Mouse (Mus musculus): ENCODE measurements around the gene Gpr108.
A peak's percentile ranks its signal among the peaks of the same experiment; 100 is the strongest.

The Gpr108 gene

GRCm38 (mm10) chr17:57207938-57208337 is 40.3 kb downstream of the Gpr108 start:
- no peak for DNase-seq (ENCODE audit: low read depth)

DNA sequence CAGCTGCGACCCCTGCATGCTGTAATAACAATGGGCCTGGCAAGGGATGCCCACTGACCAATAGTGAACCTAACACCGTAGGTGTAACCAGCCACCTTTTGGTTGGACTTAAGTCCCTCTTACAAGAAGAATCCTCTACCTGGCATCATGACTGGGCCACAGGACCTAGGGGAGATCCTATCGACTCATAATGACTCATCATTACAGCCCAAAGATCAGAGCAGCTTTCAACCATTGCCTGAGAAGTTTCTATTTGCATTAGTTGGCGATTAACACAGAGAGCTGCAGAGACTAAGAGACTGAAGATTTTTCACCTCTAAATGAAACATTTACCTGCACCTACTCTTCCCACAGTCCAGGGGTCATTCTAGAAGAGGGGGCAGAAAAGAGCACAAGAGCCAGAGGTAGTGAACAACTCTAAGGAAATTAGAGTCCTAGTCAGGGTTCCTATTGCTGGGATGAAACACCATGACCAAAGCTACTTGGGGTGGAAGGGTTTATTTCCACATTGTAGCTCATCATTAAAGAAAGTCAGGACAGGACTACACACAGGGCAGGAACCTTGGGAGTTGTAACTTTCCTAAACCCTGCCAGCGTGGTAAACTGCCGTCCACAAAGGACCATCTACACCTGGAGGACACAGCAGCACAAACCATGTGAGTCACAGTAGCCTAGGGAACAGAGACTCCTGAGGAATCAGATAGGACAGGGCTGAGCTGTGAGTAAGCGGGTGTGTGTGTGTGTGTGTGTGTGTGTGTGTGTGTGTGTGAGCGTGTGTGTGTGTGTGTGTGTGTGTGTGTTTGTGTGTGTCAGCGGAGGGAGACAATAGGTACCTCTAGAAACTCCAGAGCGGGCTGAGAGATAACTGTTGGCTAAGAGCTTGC is 46.2 kb downstream of the Gpr108 start:
- no peak for DNase-seq (ENCODE audit: low read depth)

DNA sequence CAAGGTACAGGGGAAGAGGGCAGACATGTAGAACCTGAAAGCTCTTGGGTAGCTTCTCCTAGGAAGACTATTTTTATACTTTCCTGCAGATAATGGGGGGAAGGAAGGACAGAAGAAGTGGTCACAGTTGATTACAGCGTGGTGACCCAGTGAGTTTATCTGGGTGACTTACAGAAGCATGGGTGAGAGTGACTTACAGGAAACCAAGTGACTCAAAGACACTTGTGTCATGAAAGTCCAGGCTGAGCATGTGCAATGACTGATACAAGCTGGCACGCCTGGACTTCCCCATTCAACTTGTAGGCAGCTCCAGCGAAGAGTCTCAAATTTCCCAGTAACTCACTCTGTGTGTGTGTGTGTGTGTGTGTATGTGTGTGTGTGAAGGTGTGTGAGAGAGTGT is 50.0 kb downstream of the Gpr108 start:
- DNase-seq (ENCODE audit: low read depth) = no peak

- no peak for DNase-seq (ENCODE audit: low read depth)
These were observed 52.8 kb downstream of the Gpr108 start for GRCm38 (mm10) chr17:57195326-57196010.

DNA sequence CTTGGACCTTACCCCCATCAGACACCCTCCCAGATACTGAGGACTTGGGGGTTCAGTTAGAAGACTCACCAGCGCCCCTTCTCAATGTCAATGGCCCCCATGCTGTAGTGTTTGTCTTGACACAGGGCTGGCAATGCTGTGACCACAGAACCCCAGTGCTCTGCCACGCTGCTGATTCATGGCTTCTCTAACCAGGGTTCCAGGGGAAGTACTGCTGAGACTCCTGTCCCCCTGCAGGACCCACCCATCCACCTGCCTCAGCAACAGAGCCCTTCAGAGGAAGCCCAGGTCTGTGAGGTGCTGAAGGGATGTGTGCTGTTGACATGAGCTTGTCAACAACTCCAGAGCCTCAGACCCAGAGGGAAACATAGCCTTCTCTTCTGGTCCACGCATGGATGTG is 53.5 kb downstream of the Gpr108 start:
- no peak for DNase-seq (ENCODE audit: low read depth)

DNA sequence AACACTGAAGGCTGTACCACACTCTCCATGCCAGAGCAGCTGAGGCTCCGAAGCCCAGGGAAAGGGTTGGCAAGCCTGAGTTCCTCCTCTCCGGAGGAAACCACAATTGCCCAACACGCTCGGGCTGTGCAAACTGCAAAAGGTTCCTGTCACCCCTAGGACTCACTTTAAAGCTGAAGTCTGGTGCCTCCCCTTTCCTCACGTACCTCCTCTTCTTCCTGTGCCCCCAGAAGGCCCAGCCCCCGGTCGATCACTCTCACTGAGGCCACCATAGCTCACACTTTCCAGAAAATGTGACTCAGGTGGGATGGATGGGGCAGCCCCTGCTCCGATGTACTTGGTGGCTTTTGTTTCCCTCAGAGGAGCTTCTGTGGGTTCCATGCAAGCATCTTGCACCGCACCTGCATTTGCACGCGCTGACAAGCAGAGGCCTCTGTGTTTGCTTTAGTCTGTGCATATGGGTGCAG is 54.2 kb downstream of the Gpr108 start, which contains the start of gene Tnfsf14:
Gene Tnfsf14 (minus strand): TSS at position 137 of the 467 bp plus-strand sequence.
- DNase-seq (ENCODE audit: low read depth) = peak; percentile 58

DNA sequence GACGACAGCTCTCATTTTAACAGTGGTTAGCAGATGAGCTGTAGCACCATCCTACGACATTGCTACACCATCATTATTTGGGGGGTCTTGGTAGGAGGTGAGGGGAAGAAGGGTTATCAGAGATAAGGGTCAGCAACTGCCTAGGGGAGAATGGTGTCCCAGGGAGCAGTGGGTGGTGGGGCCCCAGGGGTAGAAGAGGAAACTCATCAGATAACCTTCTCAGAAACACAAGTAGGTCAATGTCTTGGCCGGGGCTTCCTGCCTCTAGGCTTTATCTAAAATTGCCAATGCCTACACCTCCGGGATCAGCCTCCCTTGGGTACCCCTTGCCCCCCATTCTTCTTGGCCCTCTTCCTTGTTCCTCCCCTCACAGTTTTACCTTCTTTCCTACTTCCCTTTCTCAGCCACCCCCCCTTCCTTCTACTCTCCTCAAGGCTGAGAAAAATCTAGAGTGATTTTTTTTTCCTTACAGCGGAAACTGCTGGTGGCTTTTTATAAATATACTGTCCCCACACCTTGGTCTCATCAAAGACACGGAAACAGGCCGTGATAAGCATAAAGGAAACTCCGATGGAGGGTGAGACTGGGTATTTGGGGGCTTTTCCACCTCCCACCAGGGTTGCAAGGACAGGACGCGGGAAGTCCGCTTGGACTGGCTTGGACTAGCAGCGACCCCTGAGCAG is 59.6 kb downstream of the Gpr108 start:
- DNase-seq (ENCODE audit: low read depth) = no peak

DNA sequence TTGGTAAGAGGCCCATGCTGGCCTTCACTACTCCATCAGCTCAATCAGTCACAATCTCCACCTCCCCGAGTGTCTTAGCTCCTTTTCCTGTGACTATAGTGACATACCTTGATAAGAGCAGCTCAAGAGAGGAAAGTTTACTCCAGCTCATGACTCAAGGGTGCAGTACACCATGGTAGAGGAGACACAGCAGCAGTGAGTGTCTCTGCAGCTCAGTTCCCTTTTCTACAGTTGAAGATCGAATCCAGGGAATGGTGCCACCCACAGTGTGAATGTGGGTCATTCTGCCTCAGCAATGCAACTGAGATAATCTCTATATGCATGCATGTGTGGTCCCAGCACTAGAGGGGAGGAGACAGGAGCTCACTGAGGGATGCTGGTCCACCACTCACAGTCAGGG is 62.6 kb downstream of the Gpr108 start:
- no peak for DNase-seq (ENCODE audit: low read depth)

All from c-Kit-positive CD71-negative TER-119-negative erythroid progenitor cells, embryonic 14.5 days (primary cell).